ENCODE assay signal across 8 mouse cellular contexts in genomic region chr10:79680606-79681495, GRCm38 (mm10). TPM values are rescaled to one million over a fixed set of nuclear protein-coding genes. Genes with fewer than 3 reads are reported as not detected.
DNase-seq lines count a peak whose midpoint lies in the region; ATAC-seq lines count a peak whose summit lies in the region.

No protein-coding gene starts in this region.

- peak overlapping the region; percentile 53 for H3K9ac ChIP-seq in kidney, embryonic 16.5 days (replicated peaks; ENCODE audit: low read length)
- H3K9ac ChIP-seq in forebrain, embryonic 16.5 days (replicated peaks; ENCODE audit: low read depth, low read length) = peak overlapping the region; percentile 57
- H3K9ac ChIP-seq in limb, embryonic 15.5 days = peak overlapping the region; percentile 28
- peak overlapping the region; percentile 44 for H3K9ac ChIP-seq in neural tube, embryonic 15.5 days (replicated peaks)

- H3K4me2 ChIP-seq in kidney, embryonic 16.5 days (replicated peaks; ENCODE audit: low read depth, low read length) = peak overlapping the region; percentile 64
- H3K4me2 ChIP-seq in forebrain, embryonic 16.5 days (ENCODE audit: low read length) = peak overlapping the region; percentile 53
- H3K4me2 ChIP-seq in limb, embryonic 15.5 days = peak overlapping the region; percentile 52
- peak overlapping the region; percentile 95 for H3K4me2 ChIP-seq in neural tube, embryonic 15.5 days

- no peaks in the 10 kb centered on the region for H3K27me3 ChIP-seq in kidney, embryonic 16.5 days (ENCODE audit: insufficient read depth, low read length)
- no peaks in the 10 kb centered on the region for H3K27me3 ChIP-seq in forebrain, embryonic 16.5 days (replicated peaks; ENCODE audit: control insufficient read depth, insufficient read depth, low read length)
- no peaks in the 10 kb centered on the region for H3K27me3 ChIP-seq in limb, embryonic 15.5 days
- no peaks in the 10 kb centered on the region for H3K27me3 ChIP-seq in neural tube, embryonic 15.5 days (replicated peaks)

- no peaks in the 10 kb centered on the region for H3K9me3 ChIP-seq in kidney, embryonic 16.5 days (ENCODE audit: low read length)
- no peaks in the 10 kb centered on the region for H3K9me3 ChIP-seq in forebrain, embryonic 16.5 days (ENCODE audit: control insufficient read depth, low read length)
- H3K9me3 ChIP-seq in limb, embryonic 15.5 days = no peaks in the 10 kb centered on the region
- H3K9me3 ChIP-seq in neural tube, embryonic 15.5 days (replicated peaks) = no peaks in the 10 kb centered on the region

- H3K4me3 ChIP-seq in kidney, embryonic 16.5 days (ENCODE audit: low read length) = peak overlapping the region; percentile 94
- peak overlapping the region; percentile 86 for H3K4me3 ChIP-seq in forebrain, embryonic 16.5 days (replicated peaks; ENCODE audit: low read length)
- peak overlapping the region; percentile 71 for H3K4me3 ChIP-seq in limb, embryonic 15.5 days
- H3K4me3 ChIP-seq in neural tube, embryonic 15.5 days (replicated peaks) = peak overlapping the region; percentile 81

- WGBS in kidney, embryonic 16.5 days = 25% methylated on average over 11 of the region's 11 CpGs
- 43% methylated on average over 11 of the region's 11 CpGs for WGBS in forebrain, embryonic 16.5 days
- WGBS in limb, embryonic 15.5 days = 35% methylated on average over 11 of the region's 11 CpGs
- 39% methylated on average over 11 of the region's 11 CpGs for WGBS in neural tube, embryonic 15.5 days

- peak overlapping the region; percentile 69 for H3K27ac ChIP-seq in kidney, embryonic 16.5 days (ENCODE audit: low read length)
- peak overlapping the region; percentile 90 for H3K27ac ChIP-seq in forebrain, embryonic 16.5 days (ENCODE audit: low read length)
- H3K27ac ChIP-seq in limb, embryonic 15.5 days = peak overlapping the region; percentile 87
- peak overlapping the region; percentile 88 for H3K27ac ChIP-seq in neural tube, embryonic 15.5 days (replicated peaks)

- H3K4me1 ChIP-seq in kidney, embryonic 16.5 days (ENCODE audit: insufficient read depth, low read length) = peaks cover 24% of the 10 kb centered on the region
- peaks cover 20% of the 10 kb centered on the region for H3K4me1 ChIP-seq in forebrain, embryonic 16.5 days (replicated peaks; ENCODE audit: control insufficient read depth, insufficient read depth, low read length)
- H3K4me1 ChIP-seq in limb, embryonic 15.5 days = peaks cover 27% of the 10 kb centered on the region
- H3K4me1 ChIP-seq in neural tube, embryonic 15.5 days = peaks cover 28% of the 10 kb centered on the region

- peak; percentile 16 for ATAC-seq in kidney, embryonic 16.5 days (ENCODE audit: low FRiP score, low TSS enrichment)
- peak; percentile 3; the same call in 1 of the 2 replicates for ATAC-seq in forebrain, embryonic 16.5 days
- no peak for ATAC-seq in limb, embryonic 15.5 days (ENCODE audit: insufficient number of reproducible peaks, low FRiP score, low TSS enrichment, low read depth)
- peak; percentile 39 for ATAC-seq in neural tube, embryonic 15.5 days (ENCODE audit: low FRiP score)

- no peak for DNase-seq in kidney, postnatal 14 days
- DNase-seq in c-Kit-negative CD71-positive TER-119-positive erythroid progenitor cells, embryonic 14.5 days (ENCODE audit: low read depth, low spot score) = peak; percentile 27
- DNase-seq in embryo, embryonic 11 days = no peak
- DNase-seq in gastrocnemius, postnatal 4 days (ENCODE audit: low spot score in 2 of 2) = no peak

- H3K36me3 ChIP-seq in kidney, embryonic 16.5 days (ENCODE audit: insufficient read depth, low read length) = peaks cover 19% of the 10 kb centered on the region
- H3K36me3 ChIP-seq in forebrain, embryonic 16.5 days (ENCODE audit: control insufficient read depth, insufficient read depth) = peaks cover 5% of the 10 kb centered on the region
- H3K36me3 ChIP-seq in limb, embryonic 15.5 days = peaks cover 23% of the 10 kb centered on the region
- peaks cover 22% of the 10 kb centered on the region for H3K36me3 ChIP-seq in neural tube, embryonic 15.5 days

RNA-seq across cellular contexts. Expression of gene Cdc34, which starts 1.1 kb away (rescaled TPM):
- polyA plus RNA-seq in kidney, embryonic 16.5 days (2015; fragmentation: Nextera tagmentation; extraction: Ambion mirVana) = 81.2 and 92.3 TPM in 2 replicates
- polyA plus RNA-seq in forebrain, embryonic 16.5 days (2015; fragmentation: Nextera tagmentation; extraction: Ambion mirVana) = 61.1 and 71.1 TPM in 2 replicates
- 100 and 110 TPM in 2 replicates for polyA plus RNA-seq in limb, embryonic 15.5 days (2015; fragmentation: Nextera tagmentation; extraction: Ambion mirVana)
- 83.0 and 83.4 TPM in 2 replicates for polyA plus RNA-seq in neural tube, embryonic 15.5 days (2015; fragmentation: Nextera tagmentation; extraction: Ambion mirVana)
- 100 to 1,000 TPM; 307 to 315 TPM for total RNA-seq in gastrocnemius, postnatal 4 days (2021)

RNA-seq across cellular contexts. Expression of gene Gzmm, which starts 8.0 kb away (rescaled TPM):
- 0.75 and 0.81 TPM in 2 replicates for polyA plus RNA-seq in kidney, embryonic 16.5 days (2015; fragmentation: Nextera tagmentation; extraction: Ambion mirVana)
- polyA plus RNA-seq in forebrain, embryonic 16.5 days (2015; fragmentation: Nextera tagmentation; extraction: Ambion mirVana) = 1.7 and 1.8 TPM in 2 replicates
- 0.86 and 1.3 TPM in 2 replicates for polyA plus RNA-seq in limb, embryonic 15.5 days (2015; fragmentation: Nextera tagmentation; extraction: Ambion mirVana)
- polyA plus RNA-seq in neural tube, embryonic 15.5 days (2015; fragmentation: Nextera tagmentation; extraction: Ambion mirVana) = 1.1 TPM in 2 replicates
- 1 to 10 TPM; 2.5 to 3.8 TPM for total RNA-seq in gastrocnemius, postnatal 4 days (2021)

RNA-seq across cellular contexts. Expression of gene Tpgs1, which starts 11.7 kb away (rescaled TPM):
- polyA plus RNA-seq in kidney, embryonic 16.5 days (2015; fragmentation: Nextera tagmentation; extraction: Ambion mirVana) = 84.2 and 87.0 TPM in 2 replicates
- polyA plus RNA-seq in forebrain, embryonic 16.5 days (2015; fragmentation: Nextera tagmentation; extraction: Ambion mirVana) = 75.9 and 76.6 TPM in 2 replicates
- 54.6 and 58.9 TPM in 2 replicates for polyA plus RNA-seq in limb, embryonic 15.5 days (2015; fragmentation: Nextera tagmentation; extraction: Ambion mirVana)
- 109 and 115 TPM in 2 replicates for polyA plus RNA-seq in neural tube, embryonic 15.5 days (2015; fragmentation: Nextera tagmentation; extraction: Ambion mirVana)
- 10 to 100 TPM; 21.2 to 21.6 TPM for total RNA-seq in gastrocnemius, postnatal 4 days (2021)

RNA-seq across cellular contexts. Expression of gene Madcam1, which starts 16.5 kb away (rescaled TPM):
- polyA plus RNA-seq in kidney, embryonic 16.5 days (2015; fragmentation: Nextera tagmentation; extraction: Ambion mirVana) = 2.3 and 2.5 TPM in 2 replicates
- 0.57 and 1.0 TPM in 2 replicates for polyA plus RNA-seq in forebrain, embryonic 16.5 days (2015; fragmentation: Nextera tagmentation; extraction: Ambion mirVana)
- polyA plus RNA-seq in limb, embryonic 15.5 days (2015; fragmentation: Nextera tagmentation; extraction: Ambion mirVana) = 5.4 and 5.8 TPM in 2 replicates
- polyA plus RNA-seq in neural tube, embryonic 15.5 days (2015; fragmentation: Nextera tagmentation; extraction: Ambion mirVana) = 1.0 and 4.1 TPM in 2 replicates
- under 1 TPM in 1 of 2 experiments, not detected in 1; 0.39 TPM for total RNA-seq in gastrocnemius, postnatal 4 days (2021)

RNA-seq across cellular contexts. Expression of gene Bsg, which starts 23.4 kb away (rescaled TPM):
- 954 and 1,048 TPM in 2 replicates for polyA plus RNA-seq in kidney, embryonic 16.5 days (2015; fragmentation: Nextera tagmentation; extraction: Ambion mirVana)
- 726 and 729 TPM in 2 replicates for polyA plus RNA-seq in forebrain, embryonic 16.5 days (2015; fragmentation: Nextera tagmentation; extraction: Ambion mirVana)
- 910 and 960 TPM in 2 replicates for polyA plus RNA-seq in limb, embryonic 15.5 days (2015; fragmentation: Nextera tagmentation; extraction: Ambion mirVana)
- 958 and 1,001 TPM in 2 replicates for polyA plus RNA-seq in neural tube, embryonic 15.5 days (2015; fragmentation: Nextera tagmentation; extraction: Ambion mirVana)
- total RNA-seq in gastrocnemius, postnatal 4 days (2021) = 100 to 1,000 TPM; 390 to 392 TPM
